Mouse (Mus musculus): ENCODE measurements around the gene Gpr61.
A peak's percentile ranks its signal among the peaks of the same experiment; 100 is the strongest.

Gene Gpr61

GRCm38 (mm10) chr3:108154656-108155055 is at the start of gene Gpr61:
Gene Gpr61, minus strand, starts transcription at chr3:108154882.
- no peak for DNase-seq (ENCODE audit: low spot score in 2 of 2)

GRCm38 (mm10) chr3:108204470-108204869 is 49.8 kb upstream of the Gpr61 start:
- DNase-seq (ENCODE audit: low spot score in 2 of 2) = no peak

- DNase-seq (ENCODE audit: low spot score in 2 of 2) = peak; percentile 43 to 75
Measured at GRCm38 (mm10) chr3:108203621-108204325, 49.1 kb upstream of the Gpr61 start.

- DNase-seq (ENCODE audit: low spot score in 2 of 2) = no peak
Measured at GRCm38 (mm10) chr3:108203212-108203611, 48.5 kb upstream of the Gpr61 start.

DNA sequence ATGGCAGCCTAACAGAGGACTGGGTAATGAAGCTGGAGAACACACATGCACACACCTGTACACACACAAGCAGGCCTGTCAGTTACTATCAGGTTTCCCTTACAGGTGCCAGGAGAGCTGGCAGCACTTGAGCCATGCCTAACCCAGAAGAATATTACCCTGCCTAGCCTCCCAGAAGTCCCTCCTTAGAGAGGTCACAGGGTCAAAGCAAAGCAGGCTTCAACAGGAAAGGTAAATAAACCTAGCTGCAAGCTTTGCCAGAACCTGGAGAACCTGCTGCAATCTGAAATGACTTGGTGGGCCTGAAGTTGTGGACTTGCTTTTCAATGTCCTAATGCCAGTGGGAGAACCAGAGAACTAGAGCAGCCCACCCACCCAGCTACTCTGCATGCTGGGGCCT is 47.8 kb upstream of the Gpr61 start:
- DNase-seq (ENCODE audit: low spot score in 2 of 2) = peak in 1 of 2 experiments; percentile 68

DNA sequence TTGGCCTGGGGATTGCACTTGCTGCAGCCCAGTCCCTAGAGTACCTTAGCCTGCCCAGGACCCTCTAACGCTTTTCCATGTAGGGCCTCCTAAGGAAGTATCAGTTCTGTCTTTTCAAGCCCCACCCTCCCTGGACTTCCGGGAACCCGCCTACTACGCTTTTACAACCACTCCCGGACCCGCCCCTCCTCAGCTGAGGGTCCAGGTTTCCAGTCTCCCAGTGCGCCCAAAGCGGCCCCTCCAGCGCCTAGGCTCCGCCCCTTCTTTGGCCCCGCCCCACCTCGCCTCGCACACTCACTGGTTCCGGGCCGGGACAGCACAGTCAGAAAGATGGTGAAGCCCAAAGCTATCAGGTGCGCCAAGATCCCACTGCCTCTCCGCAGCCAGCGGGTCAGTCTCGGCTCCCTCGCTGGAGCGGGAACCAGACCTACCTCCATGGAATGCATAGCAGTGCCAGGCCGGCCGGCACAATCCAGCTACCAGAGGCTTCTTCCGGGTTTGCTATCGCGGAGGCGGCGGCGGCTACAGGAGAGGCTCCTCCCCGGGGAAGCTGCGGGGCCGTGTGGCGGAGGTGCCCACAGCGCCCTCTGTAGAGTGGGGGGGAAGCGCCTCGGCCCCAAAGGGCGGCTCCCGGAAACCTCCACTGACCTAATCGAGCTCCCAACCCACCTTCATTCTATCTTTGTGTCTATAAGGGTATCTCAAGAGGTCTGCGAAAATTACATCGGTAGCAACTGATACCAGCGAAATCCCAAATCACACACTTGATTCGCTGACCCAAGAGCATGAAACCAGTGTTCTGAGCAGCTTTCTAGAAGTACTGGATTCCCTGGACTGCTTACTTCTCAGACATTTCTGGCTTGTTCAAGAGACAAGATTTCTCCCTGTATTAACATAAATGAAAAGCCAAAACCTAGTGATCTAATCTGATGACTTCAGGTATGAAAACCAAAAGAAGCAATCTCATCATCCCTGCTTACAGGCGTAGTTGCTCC is 45.9 kb upstream of the Gpr61 start, which contains the start of gene Cyb561d1:
Gene Cyb561d1 (minus strand): TSS at position 884 of the 995 bp plus-strand sequence.
- peak; percentile 92 to 97 for DNase-seq (ENCODE audit: low spot score in 2 of 2)

DNA sequence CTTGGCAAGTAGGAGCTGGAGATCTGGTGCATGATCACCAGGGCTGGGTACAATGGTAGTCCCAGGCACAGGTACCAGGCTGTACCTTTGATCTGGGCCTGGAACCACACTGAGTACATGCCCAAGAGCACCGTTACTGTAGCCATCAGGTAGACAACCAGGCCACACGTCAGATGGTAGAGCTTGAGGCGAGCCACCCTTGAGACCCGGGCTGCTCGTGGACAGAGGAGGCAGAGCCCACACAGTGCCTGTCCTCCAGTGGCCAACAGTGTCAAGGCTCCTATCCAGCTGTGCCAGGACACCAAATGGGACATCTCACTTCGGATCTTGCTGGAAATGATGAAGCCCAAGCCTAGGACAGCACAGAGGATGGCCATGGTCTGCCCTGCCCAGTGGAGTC is 44.5 kb upstream of the Gpr61 start:
- DNase-seq (ENCODE audit: low spot score in 2 of 2) = no peak

DNA sequence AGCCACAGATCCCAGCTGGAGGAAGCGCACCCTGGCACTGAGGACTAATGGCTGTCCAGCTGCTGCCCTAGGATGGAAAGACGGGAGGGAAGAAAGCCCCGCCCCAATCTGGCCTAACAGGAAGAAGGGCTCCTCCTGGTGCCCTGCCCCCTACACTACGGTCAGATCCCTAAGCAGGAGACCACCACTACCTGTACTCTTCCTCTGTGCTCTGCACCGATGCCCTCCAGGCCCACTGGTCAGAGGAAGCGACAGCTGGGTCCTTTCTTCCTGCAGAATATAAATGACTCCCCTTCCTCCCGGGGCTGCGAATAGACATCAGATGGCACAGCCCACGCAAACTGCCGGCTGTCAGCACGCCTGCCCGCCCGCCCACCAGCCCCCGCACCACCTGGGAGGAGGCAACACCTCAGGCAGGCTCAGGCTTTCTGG is 42.4 kb upstream of the Gpr61 start:
- DNase-seq (ENCODE audit: low spot score in 2 of 2) = no peak

DNA sequence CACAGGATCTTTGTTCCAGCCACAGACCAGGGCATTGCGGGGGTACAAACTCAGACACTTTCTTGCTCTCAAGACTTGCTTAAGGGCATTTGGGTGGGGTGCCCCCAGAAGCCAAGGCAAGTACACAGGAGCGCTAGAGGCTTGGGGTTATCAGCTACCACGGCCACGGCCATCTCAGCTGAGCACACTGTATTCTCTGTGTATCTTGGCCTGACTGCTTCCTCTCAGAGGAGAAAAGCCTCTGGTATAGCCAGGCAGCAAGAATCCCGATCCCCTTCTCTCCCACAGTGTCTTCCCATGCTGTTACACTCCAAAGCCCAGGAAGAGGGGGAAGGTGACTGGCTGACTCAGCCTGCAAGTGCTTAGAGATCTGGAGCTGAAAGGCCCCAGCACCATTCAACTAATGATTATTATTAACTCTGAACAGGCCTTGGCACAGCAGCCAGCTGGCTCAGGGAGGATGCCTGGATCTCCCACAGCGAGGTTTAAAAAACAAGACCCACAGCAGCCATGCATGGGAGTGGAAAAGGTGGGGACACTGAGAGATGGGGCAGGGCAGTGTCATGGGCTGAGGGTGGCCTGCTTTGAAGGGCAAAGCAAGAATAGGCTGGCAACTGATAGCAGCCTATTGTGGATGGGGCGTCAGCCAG is 41.4 kb upstream of the Gpr61 start:
- DNase-seq (ENCODE audit: low spot score in 2 of 2) = no peak

- no peak for DNase-seq (ENCODE audit: low spot score in 2 of 2)
Measured at GRCm38 (mm10) chr3:108195287-108195686, 40.6 kb upstream of the Gpr61 start.

DNA sequence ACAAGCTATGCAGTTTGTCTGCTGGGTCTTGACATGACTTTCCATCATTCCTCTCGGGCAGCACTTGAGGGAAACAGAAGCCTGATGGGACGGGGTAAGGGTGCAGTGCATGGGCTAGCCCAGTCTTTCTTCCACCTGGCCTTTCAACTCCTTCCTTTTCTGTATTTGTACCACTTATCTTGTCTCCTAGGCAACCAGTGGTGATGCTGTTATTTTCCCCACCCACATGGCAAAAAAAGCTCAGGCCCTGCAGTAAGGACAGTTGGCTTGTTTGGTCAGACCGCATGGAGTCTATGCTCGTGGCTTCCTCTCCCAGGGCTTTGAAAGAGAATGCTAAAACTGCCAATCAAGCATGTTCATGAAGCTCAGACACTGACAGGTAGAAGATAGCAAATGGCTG is 39.0 kb upstream of the Gpr61 start:
- no peak for DNase-seq (ENCODE audit: low spot score in 2 of 2)

DNA sequence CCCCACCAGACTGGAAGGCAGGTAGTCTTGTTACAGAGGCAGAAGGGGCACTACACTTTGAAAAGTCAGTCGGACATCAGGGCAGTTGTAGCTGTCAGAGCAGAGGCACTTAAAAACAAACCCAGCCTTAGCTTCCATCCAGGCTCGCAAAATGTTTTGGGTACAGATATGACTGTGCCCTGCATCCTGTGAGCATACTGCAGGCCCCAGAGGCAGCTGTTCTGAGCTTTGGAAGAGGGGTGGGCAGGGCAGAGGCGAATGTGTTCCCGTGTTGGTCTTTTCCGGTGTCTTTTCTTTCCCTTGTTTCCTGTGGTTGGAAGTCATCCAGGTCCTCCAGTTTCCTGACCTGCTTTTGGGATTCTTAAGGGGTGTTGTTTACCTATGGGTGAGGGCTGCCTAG is 35.2 kb upstream of the Gpr61 start:
- DNase-seq (ENCODE audit: low spot score in 2 of 2) = no peak

GRCm38 (mm10) chr3:108188716-108189490 is 34.2 kb upstream of the Gpr61 start:
- no peak for DNase-seq (ENCODE audit: low spot score in 2 of 2)

GRCm38 (mm10) chr3:108187111-108187795 is 32.6 kb upstream of the Gpr61 start:
- DNase-seq (ENCODE audit: low spot score in 2 of 2) = no peak

GRCm38 (mm10) chr3:108186098-108187047 is 31.7 kb upstream of the Gpr61 start, which contains the start of gene Amigo1:
Gene Amigo1, plus strand, starts transcription at chr3:108186335.
- DNase-seq (ENCODE audit: low spot score in 2 of 2) = peak in 1 of 2 experiments; percentile 61

GRCm38 (mm10) chr3:108185460-108186097 is 30.9 kb upstream of the Gpr61 start:
- DNase-seq (ENCODE audit: low spot score in 2 of 2) = no peak

DNA sequence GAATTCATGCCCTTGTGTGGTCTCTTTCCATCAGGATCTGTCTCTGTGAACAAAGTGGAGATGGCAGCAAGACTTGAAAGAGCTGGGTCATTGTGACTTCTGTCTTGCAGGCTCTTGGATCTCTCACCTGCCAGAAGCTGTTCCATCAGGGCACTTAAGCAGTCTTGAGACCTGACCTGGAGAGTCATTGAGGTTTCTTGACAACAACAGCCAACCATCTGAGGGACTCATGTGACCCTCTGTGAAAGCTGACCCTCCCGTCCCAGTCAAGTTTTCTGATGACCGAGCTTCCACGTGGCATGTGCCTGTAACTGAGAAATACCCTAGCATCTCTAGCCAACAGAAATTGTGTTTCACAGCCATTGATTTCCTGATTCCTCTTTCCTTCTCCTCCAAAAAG is 30.1 kb upstream of the Gpr61 start:
- DNase-seq (ENCODE audit: low spot score in 2 of 2) = no peak

- DNase-seq (ENCODE audit: low spot score in 2 of 2) = no peak
Measured at GRCm38 (mm10) chr3:108180514-108180913, 25.8 kb upstream of the Gpr61 start.

All from urinary bladder, adult 18-20 months (tissue).